Mouse (Mus musculus) lung, postnatal 0 days (tissue): ENCODE measurements at regions not wholly inside any gene's neighbourhood (a gene's known extent, or its start where the extent isn't known, plus 50 kb on each side); places are given as distances from the start of the nearest gene placed in this dataset.

Source experiments
- CTCF ChIP-seq: IDR thresholded peaks from 2 replicates; pipeline ENCODE4 v1.5.1; 2016; ENCODE audit warnings: antibody characterized with exemption, mild to moderate bottlenecking
- EP300 ChIP-seq: IDR thresholded peaks from 2 replicates; pipeline ENCODE4 v1.6.1; 2016; ENCODE audit warnings: antibody characterized with exemption, mild to moderate bottlenecking, control low read depth

- TF ChIP-seq CTCF (no peak), EP300 (no peak)
These were observed 268.8 kb upstream of the Kcnh7 start for GRCm38 (mm10) chr2:63452891-63453290.
